Mouse (Mus musculus): ENCODE measurements at regions not wholly inside any gene's neighbourhood (a gene's known extent, or its start where the extent isn't known, plus 50 kb on each side); places are given as distances from the start of the nearest gene placed in this dataset.

- no peak overlapping the region for H3K27ac ChIP-seq (ENCODE audit: low read depth, low read length)
- H3K36me3 ChIP-seq (ENCODE audit: control insufficient read depth, insufficient read depth, low read length), result no peaks in the 10 kb centered on the region
- no peak overlapping the region for H3K4me2 ChIP-seq (replicated peaks; ENCODE audit: low read depth, low read length)
- H3K4me3 ChIP-seq (ENCODE audit: low read depth, low read length), result no peak overlapping the region
- ATAC-seq (ENCODE audit: low FRiP score) (no peak), DNase-seq (ENCODE audit: low spot score) (no peak)
- H3K4me1 ChIP-seq (replicated peaks; ENCODE audit: control insufficient read depth, insufficient read depth, low read length), result no peaks in the 10 kb centered on the region
- 67% methylated on average over 4 of the region's 4 CpGs for WGBS
- H3K9me3 ChIP-seq (ENCODE audit: control insufficient read depth, low read length), result no peaks in the 10 kb centered on the region
- H3K27me3 ChIP-seq (ENCODE audit: control insufficient read depth, insufficient read depth, low read length), result no peaks in the 10 kb centered on the region
- no peak overlapping the region for H3K9ac ChIP-seq (ENCODE audit: low read depth, low read length)
These were observed 92.3 kb upstream of the Nrsn1 start for GRCm38 (mm10) chr13:25362627-25362967.

DNA sequence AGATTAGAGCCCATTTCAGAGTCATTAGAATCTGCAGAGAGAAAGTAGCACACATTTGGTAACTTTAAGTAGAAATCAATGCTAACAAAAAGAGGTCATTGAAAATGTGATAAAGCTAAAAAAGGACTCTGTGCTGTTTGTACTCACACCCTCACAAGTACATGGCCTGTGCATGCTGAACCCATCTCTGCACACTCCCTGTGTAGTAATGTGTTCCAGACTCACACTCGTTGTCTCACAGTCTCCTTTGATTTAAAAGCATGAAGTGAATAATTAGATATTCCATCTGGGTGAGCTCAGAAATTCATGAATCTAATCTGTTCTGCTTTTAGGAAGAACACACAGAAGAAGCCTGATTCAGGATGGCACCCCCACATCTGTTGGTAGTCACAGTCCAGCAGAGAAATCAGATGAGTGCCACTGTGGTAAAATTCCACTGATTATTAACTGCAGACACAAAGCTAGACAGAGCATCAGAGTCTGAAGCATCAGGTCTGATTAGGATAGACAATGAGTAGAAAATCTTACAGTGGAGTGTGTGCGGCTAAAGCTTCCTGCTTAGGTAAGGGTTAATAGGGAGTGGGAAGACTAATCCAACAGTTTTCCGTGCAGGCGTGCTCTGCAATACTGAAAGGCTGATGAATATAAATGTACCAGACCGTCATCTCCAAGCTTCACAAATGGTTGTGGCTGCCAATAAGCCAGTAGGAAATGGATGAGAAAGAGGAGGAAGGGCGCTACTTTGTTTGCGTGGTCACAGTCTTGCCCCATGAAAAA is 91.7 kb upstream of the Nrsn1 start:
- no peak overlapping the region for H3K4me2 ChIP-seq (replicated peaks; ENCODE audit: low read depth, low read length)
- no peak for ATAC-seq (ENCODE audit: low FRiP score)
- peak; percentile 2 for DNase-seq (ENCODE audit: low spot score)
- H3K4me3 ChIP-seq (ENCODE audit: low read depth, low read length), result no peak overlapping the region
- no peaks in the 10 kb centered on the region for H3K27me3 ChIP-seq (ENCODE audit: control insufficient read depth, insufficient read depth, low read length)
- no peaks in the 10 kb centered on the region for H3K4me1 ChIP-seq (replicated peaks; ENCODE audit: control insufficient read depth, insufficient read depth, low read length)
- H3K27ac ChIP-seq (ENCODE audit: low read depth, low read length), result no peak overlapping the region
- H3K9me3 ChIP-seq (ENCODE audit: control insufficient read depth, low read length), result no peaks in the 10 kb centered on the region
- H3K36me3 ChIP-seq (ENCODE audit: control insufficient read depth, insufficient read depth, low read length), result no peaks in the 10 kb centered on the region
- WGBS, result 63% methylated on average over 7 of the region's 7 CpGs
- no peak overlapping the region for H3K9ac ChIP-seq (ENCODE audit: low read depth, low read length)

DNA sequence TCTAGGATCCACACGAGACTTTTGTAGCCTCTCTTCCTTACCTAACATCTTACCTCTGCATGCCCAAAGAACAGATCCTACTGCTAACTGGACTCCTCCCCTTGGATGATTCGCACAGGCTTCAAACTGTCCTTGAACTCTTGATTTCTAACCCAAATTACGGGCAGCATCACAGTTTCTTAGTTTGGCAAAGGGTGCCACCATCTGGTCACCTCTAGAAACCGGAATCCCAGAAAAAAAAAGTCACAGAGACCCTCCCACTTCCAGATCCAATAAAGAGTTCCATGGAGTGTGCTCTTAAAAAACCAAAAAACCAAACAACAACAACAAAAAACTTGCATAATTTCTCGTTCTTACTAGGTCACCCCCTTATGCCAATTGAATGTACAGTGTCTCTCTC is 77.3 kb upstream of the Nrsn1 start:
- Histone ChIP-seq H3K27me3 (ENCODE audit: control insufficient read depth, insufficient read depth, low read length) (no peaks in the 10 kb centered on the region), H3K27ac (ENCODE audit: low read depth, low read length) (no peak overlapping the region), H3K4me2 (replicated peaks; ENCODE audit: low read depth, low read length) (no peak overlapping the region), H3K4me1 (replicated peaks; ENCODE audit: control insufficient read depth, insufficient read depth, low read length) (no peaks in the 10 kb centered on the region), H3K9ac (ENCODE audit: low read depth, low read length) (no peak overlapping the region), H3K36me3 (ENCODE audit: control insufficient read depth, insufficient read depth, low read length) (no peaks in the 10 kb centered on the region), H3K4me3 (ENCODE audit: low read depth, low read length) (no peak overlapping the region), H3K9me3 (ENCODE audit: control insufficient read depth, low read length) (no peaks in the 10 kb centered on the region)
- 55% methylated on average over 5 of the region's 5 CpGs for WGBS
- no peak for ATAC-seq (ENCODE audit: low FRiP score)
- peak; percentile 6 for DNase-seq (ENCODE audit: low spot score)

GRCm38 (mm10) chr13:25343309-25343708 is 73.0 kb upstream of the Nrsn1 start:
- H3K27ac ChIP-seq (ENCODE audit: low read depth, low read length), result no peak overlapping the region
- WGBS, result 88% methylated on average over 6 of the region's 6 CpGs

GRCm38 (mm10) chr13:25341826-25342225 is 71.5 kb upstream of the Nrsn1 start:
- DNase-seq (ENCODE audit: low spot score) (no peak), ATAC-seq (ENCODE audit: low FRiP score) (no peak)
- Histone ChIP-seq H3K27ac (ENCODE audit: low read depth, low read length) (no peak overlapping the region), H3K9ac (ENCODE audit: low read depth, low read length) (no peak overlapping the region), H3K9me3 (ENCODE audit: control insufficient read depth, low read length) (no peaks in the 10 kb centered on the region), H3K4me3 (ENCODE audit: low read depth, low read length) (no peak overlapping the region), H3K27me3 (ENCODE audit: control insufficient read depth, insufficient read depth, low read length) (no peaks in the 10 kb centered on the region), H3K4me2 (replicated peaks; ENCODE audit: low read depth, low read length) (no peak overlapping the region), H3K4me1 (replicated peaks; ENCODE audit: control insufficient read depth, insufficient read depth, low read length) (no peaks in the 10 kb centered on the region), H3K36me3 (ENCODE audit: control insufficient read depth, insufficient read depth, low read length) (no peaks in the 10 kb centered on the region)
- 94% methylated on average over 1 of the region's 1 CpGs for WGBS

More at GRCm38 (mm10) chr13:25343309-25343708, 73.0 kb upstream of the Nrsn1 start:
- Histone ChIP-seq H3K4me3 (ENCODE audit: low read depth, low read length) (no peak overlapping the region), H3K9me3 (ENCODE audit: control insufficient read depth, low read length) (no peaks in the 10 kb centered on the region), H3K9ac (ENCODE audit: low read depth, low read length) (no peak overlapping the region), H3K36me3 (ENCODE audit: control insufficient read depth, insufficient read depth, low read length) (no peaks in the 10 kb centered on the region), H3K4me1 (replicated peaks; ENCODE audit: control insufficient read depth, insufficient read depth, low read length) (no peaks in the 10 kb centered on the region), H3K4me2 (replicated peaks; ENCODE audit: low read depth, low read length) (no peak overlapping the region), H3K27me3 (ENCODE audit: control insufficient read depth, insufficient read depth, low read length) (no peaks in the 10 kb centered on the region)
- no peak for DNase-seq (ENCODE audit: low spot score)
- no peak for ATAC-seq (ENCODE audit: low FRiP score)

- H3K4me3 ChIP-seq (ENCODE audit: low read depth, low read length), result no peak overlapping the region
- H3K9me3 ChIP-seq (ENCODE audit: control insufficient read depth, low read length), result no peaks in the 10 kb centered on the region
- no peaks in the 10 kb centered on the region for H3K36me3 ChIP-seq (ENCODE audit: control insufficient read depth, insufficient read depth, low read length)
- H3K4me2 ChIP-seq (replicated peaks; ENCODE audit: low read depth, low read length), result no peak overlapping the region
- H3K27me3 ChIP-seq (ENCODE audit: control insufficient read depth, insufficient read depth, low read length), result no peaks in the 10 kb centered on the region
- DNase-seq (ENCODE audit: low spot score), result no peak
- ATAC-seq (ENCODE audit: low FRiP score), result no peak
- no peak overlapping the region for H3K9ac ChIP-seq (ENCODE audit: low read depth, low read length)
- no peak overlapping the region for H3K27ac ChIP-seq (ENCODE audit: low read depth, low read length)
- no peaks in the 10 kb centered on the region for H3K4me1 ChIP-seq (replicated peaks; ENCODE audit: control insufficient read depth, insufficient read depth, low read length)
- 89% methylated on average over 1 of the region's 1 CpGs for WGBS
These were observed 63.5 kb upstream of the Nrsn1 start for GRCm38 (mm10) chr13:25333803-25334202.
